Mouse (Mus musculus) ES-Bruce4 (cell line): Measurements from ENCODE around the gene Kcnk18. TPM values are rescaled to one million over a fixed set of nuclear protein-coding genes. Genes with fewer than 3 reads are reported as not detected.

ENCODE experiments used
- H3K27ac ChIP-seq: 2 replicates; pipeline ENCODE4 v1.5.1; 2012; ENCODE audit warnings: low read length, inconsistent platforms; ENCODE audit not compliant: insufficient read depth
- H3K27me3 ChIP-seq: 2 replicates; pipeline ENCODE4 v1.6.1; 2012; ENCODE audit warnings: mild to moderate bottlenecking, low read length, inconsistent platforms; ENCODE audit not compliant: control insufficient read depth, poor library complexity, insufficient read depth, severe bottlenecking
- H3K36me3 ChIP-seq: 2 replicates; pipeline ENCODE4 v1.6.1; 2012; ENCODE audit warnings: inconsistent platforms, mild to moderate bottlenecking, low read length, moderate library complexity; ENCODE audit not compliant: control insufficient read depth, poor library complexity, insufficient read depth, severe bottlenecking
- H3K4me1 ChIP-seq: one replicate; pipeline ENCODE4 v1.8.1; 2011; ENCODE audit warnings: low read length; ENCODE audit not compliant: control insufficient read depth, insufficient read depth
- H3K4me3 ChIP-seq: 2 replicates; pipeline ENCODE4 v1.5.1; 2011; ENCODE audit warnings: low read depth, mild to moderate bottlenecking, low read length
- H3K9ac ChIP-seq: 2 replicates; pipeline ENCODE4 v1.6.1; 2012; ENCODE audit warnings: low read depth, mild to moderate bottlenecking, inconsistent platforms; ENCODE audit not compliant: poor library complexity, severe bottlenecking
- H3K9me3 ChIP-seq: replicated peaks from 2 replicates; pipeline ENCODE4 v1.6.1; 2012; ENCODE audit warnings: mild to moderate bottlenecking, low read length, inconsistent platforms; ENCODE audit not compliant: control insufficient read depth, poor library complexity, insufficient read depth, severe bottlenecking
- CTCF ChIP-seq: IDR thresholded peaks from one replicate; pipeline ENCODE4 v1.8.1; 2011; ENCODE audit warnings: low read depth, low read length
- EP300 ChIP-seq: IDR thresholded peaks from 2 replicates; pipeline ENCODE4 v1.6.1; 2011; ENCODE audit warnings: low read depth, low read length; ENCODE audit not compliant: insufficient read depth
- POLR2A ChIP-seq: IDR thresholded peaks from one replicate; pipeline ENCODE4 v1.8.1; 2011; ENCODE audit warnings: low read length; ENCODE audit not compliant: insufficient read depth
- polyA plus RNA-seq: library from polyadenylated mRNA; stranded (reverse); fragments of >200 nt; gene quantifications from 2 replicates; pipeline ENCODE4 v1.2.4, GENCODE M21; 2011; ENCODE audit warnings: low read depth; ENCODE audit not compliant: missing spikeins, insufficient read depth, insufficient read length

The Kcnk18 gene
- polyA plus RNA-seq, 1 experiment: not detected

DNA sequence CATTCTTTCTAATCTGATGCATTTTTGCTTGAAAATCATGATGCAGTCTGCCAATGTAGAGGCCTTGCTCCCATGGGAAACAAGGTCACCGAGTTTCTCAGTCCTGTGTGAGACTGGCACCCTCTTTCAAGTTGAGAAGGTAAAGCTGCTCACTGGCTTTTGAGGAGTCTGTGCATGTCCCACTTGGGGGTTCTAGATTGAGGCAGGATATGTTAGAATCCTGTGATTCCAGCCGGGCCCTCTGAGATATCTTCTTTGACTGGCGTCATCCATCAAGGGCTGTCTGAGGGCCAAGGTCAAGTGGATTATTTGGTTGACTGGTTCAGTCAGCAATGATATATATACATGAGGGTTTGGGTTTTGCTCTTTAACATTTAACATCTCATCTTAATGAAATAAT lies 63.0 kb downstream of the Kcnk18 start:
- no peaks in the 10 kb centered on the region for H3K9me3 ChIP-seq
- H3K9ac ChIP-seq: no peak overlapping the region
- H3K4me1 ChIP-seq: no peaks in the 10 kb centered on the region
- TF ChIP-seq CTCF (no peak), POLR2A (no peak), EP300 (no peak)
- H3K27me3 ChIP-seq: no peaks in the 10 kb centered on the region
- H3K36me3 ChIP-seq: no peaks in the 10 kb centered on the region
- H3K4me3 ChIP-seq: no peak overlapping the region
- no peak overlapping the region for H3K27ac ChIP-seq

Other genes with a start within 250 kb of the Kcnk18 start
- gene Shtn1, start 143.1 kb upstream of the Kcnk18 start, polyA plus RNA-seq: 3.0 and 3.4 TPM in 2 replicates
- not detected in 2 replicates for gene Vax1, start 49.2 kb upstream of the Kcnk18 start, polyA plus RNA-seq
- not detected in 2 replicates for gene Slc18a2, start 41.7 kb downstream of the Kcnk18 start, polyA plus RNA-seq
- gene Rps12-ps3, start 103.1 kb downstream of the Kcnk18 start, polyA plus RNA-seq: 534 and 780 TPM in 2 replicates
- gene Pdzd8, start 126.6 kb downstream of the Kcnk18 start, polyA plus RNA-seq: 30.7 and 35.1 TPM in 2 replicates
- 0.51 and 0.59 TPM in 2 replicates for gene Emx2, start 239.2 kb downstream of the Kcnk18 start, polyA plus RNA-seq